Mouse (Mus musculus) cerebellum, adult 2 months (tissue): ENCODE measurements at regions not wholly inside any gene's neighbourhood (a gene's known extent, or its start where the extent isn't known, plus 50 kb on each side); places are given as distances from the start of the nearest gene placed in this dataset.

Source experiments
- CTCF ChIP-seq: fragments of 200-500 bp; IDR thresholded peaks from 2 replicates; pipeline ENCODE4 v1.5.1; 2011; ENCODE audit warnings: low read depth, mild to moderate bottlenecking, control low read depth, low read length, moderate library complexity, borderline replicate concordance; ENCODE audit not compliant: insufficient read depth
- POLR2A ChIP-seq: fragments of 200-500 bp; IDR thresholded peaks from 2 replicates; pipeline ENCODE4 v1.6.1; 2011; ENCODE audit warnings: low read length, control low read depth, borderline replicate concordance; ENCODE audit not compliant: insufficient read depth

GRCm38 (mm10) chr12:10506721-10507120 is 116.1 kb downstream of the Rdh14 start:
- TF ChIP-seq CTCF (no peak), POLR2A (no peak)
